Mouse (Mus musculus) small intestine, adult 2 months (tissue): ENCODE results near the gene Cpox.
"Not testable (repeated sequence)": the region's sequence is repeated elsewhere in the genome, so short reads cannot be mapped to it uniquely, and the experiment has no call there.

ENCODE experiments used
- CTCF ChIP-seq: fragments of 200-500 bp; IDR thresholded peaks from 2 replicates; pipeline ENCODE4 v1.5.1; 2012; ENCODE audit warnings: low read depth, mild to moderate bottlenecking, control low read depth, inconsistent platforms, low read length, moderate library complexity, mixed read lengths; ENCODE audit not compliant: insufficient replicate concordance, insufficient read length; ENCODE audit errors: extremely low read depth
- POLR2A ChIP-seq: fragments of 200-500 bp; IDR thresholded peaks from 2 replicates; pipeline ENCODE4 v1.6.1; 2012; ENCODE audit warnings: low read depth, mild to moderate bottlenecking, control low read depth, inconsistent platforms, low read length, moderate library complexity

- TF ChIP-seq POLR2A, CTCF: not testable (repeated sequence)
Measured at GRCm38 (mm10) chr16:58666681-58667080, 3.4 kb upstream of the Cpox start.
